Mouse (Mus musculus) G1E (cell line): ENCODE data around the gene Slc25a28. TPM values are rescaled to one million over a fixed set of nuclear protein-coding genes. Genes with fewer than 3 reads are reported as not detected.

Source experiments
- ATAC-seq: 2 replicates; pipeline ENCODE4 v1.8.0; 2016; ENCODE audit warnings: mild to moderate bottlenecking; ENCODE audit not compliant: insufficient number of reproducible peaks, poor library complexity, low FRiP score, severe bottlenecking; ENCODE audit errors: extremely low read depth
- DNase-seq: peaks from one replicate; pipeline ENCODE4 v3.0.0; 2012; ENCODE audit warnings: low spot score
- H3K27me3 ChIP-seq: 2 replicates; pipeline ENCODE4 v1.6.1; 2012; ENCODE audit warnings: mild to moderate bottlenecking, low read length, inconsistent platforms; ENCODE audit not compliant: insufficient read depth
- H3K36me3 ChIP-seq: replicated peaks from 2 replicates; pipeline ENCODE3; 2012; ENCODE audit warnings: mild to moderate bottlenecking, inconsistent platforms
- H3K4me1 ChIP-seq: 2 replicates; pipeline ENCODE4 v1.6.1; 2012; ENCODE audit warnings: low read depth, low read length, inconsistent platforms, mixed read lengths; ENCODE audit not compliant: insufficient read depth
- H3K4me3 ChIP-seq: 2 replicates; pipeline ENCODE4 v1.5.1; 2012; ENCODE audit warnings: low read depth, mild to moderate bottlenecking, inconsistent platforms, low read length, moderate library complexity, mixed read lengths
- H3K9me3 ChIP-seq: replicated peaks from 2 replicates; pipeline ENCODE4 v1.6.1; 2012; ENCODE audit warnings: inconsistent platforms
- CTCF ChIP-seq: IDR thresholded peaks from 2 replicates; pipeline ENCODE4 v1.5.1; 2012; ENCODE audit warnings: low read depth, low read length, inconsistent platforms, mixed read lengths
- GATA1 ChIP-seq: IDR thresholded peaks from 2 replicates; pipeline ENCODE4 v1.6.1; 2012; ENCODE audit warnings: borderline replicate concordance, low read length, inconsistent platforms, mixed read lengths
- GATA2 ChIP-seq: IDR thresholded peaks from 2 replicates; pipeline ENCODE4 v1.6.1; 2012; ENCODE audit warnings: low read depth, low read length, inconsistent platforms, borderline replicate concordance
- POLR2AphosphoS5 ChIP-seq: IDR thresholded peaks from 2 replicates; pipeline ENCODE4 v1.6.1; 2012; ENCODE audit warnings: low read depth, low read length, inconsistent platforms; ENCODE audit not compliant: insufficient replicate concordance
- TAL1 ChIP-seq: conservative IDR thresholded peaks from 2 replicates; pipeline ENCODE4 v1.6.1; 2012; ENCODE audit warnings: low read depth, low read length, inconsistent platforms, mixed read lengths
- polyA plus RNA-seq: library from polyadenylated mRNA; stranded (reverse); fragments of >175 nt; gene quantifications from 2 replicates; pipeline ENCODE4 v1.2.3, GENCODE M21; 2012
- total RNA-seq, 2 experiments: library from RNA; stranded (forward) in 1 of 2; stranded (reverse) in 1 of 2; fragments of 200-1000 nt in 1 of 2; fragments of >200 nt in 1 of 2; fragmentation: Nextera tagmentation in 1 of 2; gene quantifications; 2 replicates each; pipeline ENCODE4 v1.2.3; 2014 to 2017

Gene Slc25a28
- total and polyA plus RNA-seq, 3 experiments = 31.5 to 52.3 (median 32.2) TPM

DNA sequence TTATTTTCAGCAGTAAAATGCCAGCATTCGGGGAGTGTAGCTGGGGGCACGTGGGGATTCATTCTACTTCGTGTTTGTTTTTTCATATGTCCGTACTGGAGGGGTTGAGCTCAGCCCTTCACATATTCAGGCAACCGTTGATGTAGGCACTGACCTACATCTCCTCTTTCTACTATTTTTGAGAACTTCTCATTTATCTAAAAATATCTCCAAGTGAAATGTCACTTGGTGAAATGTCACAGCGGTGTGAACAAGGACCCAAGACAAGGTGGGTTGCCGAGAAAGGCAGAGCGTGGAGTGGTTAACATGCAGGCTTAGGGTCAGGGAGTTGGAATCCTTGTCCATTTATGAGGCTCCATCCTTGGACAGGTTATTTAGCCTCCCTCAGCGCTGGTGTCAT, 27.4 kb downstream of the Slc25a28 start:
- DNase-seq (no peak), ATAC-seq (no peak)
- TF ChIP-seq GATA1 (no peak), POLR2AphosphoS5 (no peak), CTCF (no peak)
- no peaks in the 10 kb centered on the region for H3K36me3 ChIP-seq
- H3K4me1 ChIP-seq = no peaks in the 10 kb centered on the region; the same call in 1 of the 2 replicates
- H3K4me3 ChIP-seq = no peak overlapping the region
- peaks cover 23% of the 10 kb centered on the region for H3K27me3 ChIP-seq
- H3K9me3 ChIP-seq = no peaks in the 10 kb centered on the region

GRCm38 (mm10) chr19:43646852-43647251, 27.8 kb downstream of the Slc25a28 start:
- no peak for DNase-seq
- Histone ChIP-seq H3K4me3 (no peak overlapping the region), H3K36me3 (no peaks in the 10 kb centered on the region), H3K4me1 (no peaks in the 10 kb centered on the region; the same call in 1 of the 2 replicates), H3K27me3 (peaks cover 21% of the 10 kb centered on the region), H3K9me3 (no peaks in the 10 kb centered on the region)
- ATAC-seq = no peak
- TF ChIP-seq GATA2 (no peak), TAL1 (no peak), GATA1 (no peak)

DNA sequence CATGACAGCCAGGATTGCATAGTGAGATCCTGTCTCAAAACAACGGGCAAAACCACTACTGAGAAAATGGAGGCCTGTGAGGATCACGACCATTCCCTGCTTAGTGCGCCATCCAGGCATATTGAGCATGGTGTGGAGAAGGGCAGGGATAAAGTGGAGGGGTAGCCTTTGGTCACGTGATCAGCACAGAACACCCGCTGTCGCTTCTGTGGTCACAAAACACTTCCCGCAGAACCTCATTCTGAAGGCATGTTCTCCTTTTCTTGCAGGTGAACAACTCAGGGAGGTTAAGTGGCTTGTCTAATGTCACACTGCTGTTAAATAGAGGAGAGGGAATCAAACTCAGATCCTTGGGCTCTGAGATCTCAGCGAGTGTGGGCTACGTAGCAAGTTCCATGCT, 29.2 kb downstream of the Slc25a28 start:
- Histone ChIP-seq H3K4me3 (no peak overlapping the region), H3K4me1 (no peaks in the 10 kb centered on the region; the same call in 1 of the 2 replicates), H3K36me3 (no peaks in the 10 kb centered on the region), H3K27me3 (peaks cover 15% of the 10 kb centered on the region), H3K9me3 (no peaks in the 10 kb centered on the region)
- ATAC-seq = no peak
- DNase-seq = no peak
- TF ChIP-seq TAL1 (no peak), GATA1 (no peak), GATA2 (no peak), POLR2AphosphoS5 (no peak), CTCF (no peak)

DNA sequence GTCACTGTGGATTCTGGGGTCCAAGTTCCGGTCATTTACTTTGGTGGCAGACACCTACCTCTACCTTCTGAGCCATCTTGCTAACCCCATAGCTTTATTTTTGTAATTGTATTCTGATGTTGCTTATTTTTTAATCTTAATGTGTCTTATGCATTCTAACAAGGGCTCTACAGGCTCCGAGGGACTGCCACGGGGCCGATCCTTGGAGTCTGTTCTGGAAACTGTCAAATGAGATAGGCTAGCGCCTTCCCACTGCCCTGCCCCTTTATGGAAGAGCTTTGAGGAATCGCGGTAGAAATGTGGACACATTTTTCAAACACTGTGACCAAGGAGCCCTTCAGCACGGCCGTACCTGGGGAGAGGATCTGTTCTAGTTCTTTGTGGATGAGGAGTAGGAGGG, 31.8 kb downstream of the Slc25a28 start:
- Histone ChIP-seq H3K27me3 (peaks cover 28% of the 10 kb centered on the region), H3K9me3 (no peaks in the 10 kb centered on the region), H3K4me3 (no peak overlapping the region), H3K4me1 (no peaks in the 10 kb centered on the region; the same call in 1 of the 2 replicates), H3K36me3 (no peaks in the 10 kb centered on the region)
- DNase-seq (no peak), ATAC-seq (no peak)
- TF ChIP-seq POLR2AphosphoS5 (no peak), GATA2 (no peak), TAL1 (no peak), GATA1 (no peak), CTCF (no peak)

DNA sequence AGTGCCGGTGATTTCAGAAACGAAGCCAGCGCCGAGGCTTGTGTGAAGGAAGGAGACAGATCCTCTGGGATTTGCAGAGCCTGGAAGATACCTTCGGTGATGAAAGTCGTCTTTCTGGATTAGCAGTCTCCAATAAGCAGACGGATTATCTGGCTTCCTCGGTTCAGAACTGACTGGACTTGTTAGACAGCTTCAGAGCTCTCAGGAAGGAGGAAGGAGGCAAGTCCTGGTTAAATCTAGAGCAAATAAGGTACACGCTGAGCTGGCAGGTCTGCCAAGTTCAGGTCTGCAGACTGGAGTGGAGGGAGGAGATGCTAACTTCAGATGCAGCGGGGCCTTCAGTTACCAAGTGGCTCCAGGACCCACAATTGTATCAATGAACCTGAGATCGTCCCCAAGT, 32.8 kb downstream of the Slc25a28 start:
- Histone ChIP-seq H3K9me3 (no peaks in the 10 kb centered on the region), H3K4me1 (no peaks in the 10 kb centered on the region; the same call in 1 of the 2 replicates), H3K36me3 (no peaks in the 10 kb centered on the region), H3K4me3 (no peak overlapping the region), H3K27me3 (peaks cover 25% of the 10 kb centered on the region)
- DNase-seq (no peak), ATAC-seq (no peak)
- no peak for TF ChIP-seq TAL1
- no peak for TF ChIP-seq CTCF
- no peak for TF ChIP-seq GATA1
- no peak for TF ChIP-seq POLR2AphosphoS5
- TF ChIP-seq GATA2 = no peak

GRCm38 (mm10) chr19:43630466-43631251, 44.0 kb downstream of the Slc25a28 start:
- H3K27me3 ChIP-seq = peaks cover 26% of the 10 kb centered on the region
- peak; percentile 56 for DNase-seq
- no peak overlapping the region for H3K4me3 ChIP-seq
- H3K36me3 ChIP-seq = no peaks in the 10 kb centered on the region
- TF ChIP-seq GATA1 (no peak), TAL1 (no peak), POLR2AphosphoS5 (no peak), CTCF (peak; percentile 18; the same call in 1 of the 2 replicates)
- H3K4me1 ChIP-seq = peaks cover 5% of the 10 kb centered on the region
- peak; percentile 54; the same call in 1 of the 2 replicates for ATAC-seq
- H3K9me3 ChIP-seq = no peaks in the 10 kb centered on the region
